Mouse (Mus musculus) urinary bladder, adult 18-20 months (tissue): ENCODE results near the gene Depdc7.

Experiments used
- DNase-seq, 2 experiments: peaks; one replicate each; pipeline ENCODE4 v3.0.0; 2022; ENCODE audit warnings: low spot score in 2 of 2, mixed read lengths in 2 of 2

The Depdc7 gene

DNA sequence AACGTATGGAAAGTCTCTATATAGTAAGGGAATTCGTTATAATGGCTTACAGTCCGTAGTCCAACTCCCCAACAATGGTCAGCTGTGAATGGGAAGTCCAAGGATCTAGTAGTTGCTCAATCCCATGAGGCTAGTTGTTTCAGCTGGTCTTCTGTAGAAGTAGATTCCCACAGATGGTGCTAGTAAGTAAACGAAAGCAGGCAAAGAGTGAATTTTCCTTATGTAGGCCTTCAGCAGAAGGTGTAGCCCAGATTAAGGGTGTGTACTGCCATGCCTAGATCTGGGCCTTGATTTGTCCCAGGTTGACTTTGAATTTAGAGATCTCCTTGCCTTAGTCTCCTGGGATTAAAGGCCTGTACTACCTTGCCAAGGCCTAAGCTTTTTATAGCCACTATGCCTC, 26.4 kb downstream of the Depdc7 start, which contains the start of gene Pin1rt1:
Gene Pin1rt1, minus strand, starts transcription at position 101 of the 400 bp plus-strand sequence.
- no peak for DNase-seq

GRCm38 (mm10) chr2:104714254-104714691, 28.4 kb downstream of the Depdc7 start:
- DNase-seq, result no peak

GRCm38 (mm10) chr2:104712486-104712809, 30.2 kb downstream of the Depdc7 start:
- no peak for DNase-seq

GRCm38 (mm10) chr2:104711585-104712485, 30.8 kb downstream of the Depdc7 start, which contains the start of gene Tcp11l1:
Gene Tcp11l1 (minus strand): TSS chr2:104712169.
- DNase-seq, result peak; percentile 48 to 83

- DNase-seq, result no peak
These were observed 31.9 kb downstream of the Depdc7 start for GRCm38 (mm10) chr2:104710670-104711370.

GRCm38 (mm10) chr2:104709786-104710337, 32.8 kb downstream of the Depdc7 start:
- DNase-seq, result no peak

GRCm38 (mm10) chr2:104704355-104704754, 38.3 kb downstream of the Depdc7 start:
- no peak for DNase-seq

DNA sequence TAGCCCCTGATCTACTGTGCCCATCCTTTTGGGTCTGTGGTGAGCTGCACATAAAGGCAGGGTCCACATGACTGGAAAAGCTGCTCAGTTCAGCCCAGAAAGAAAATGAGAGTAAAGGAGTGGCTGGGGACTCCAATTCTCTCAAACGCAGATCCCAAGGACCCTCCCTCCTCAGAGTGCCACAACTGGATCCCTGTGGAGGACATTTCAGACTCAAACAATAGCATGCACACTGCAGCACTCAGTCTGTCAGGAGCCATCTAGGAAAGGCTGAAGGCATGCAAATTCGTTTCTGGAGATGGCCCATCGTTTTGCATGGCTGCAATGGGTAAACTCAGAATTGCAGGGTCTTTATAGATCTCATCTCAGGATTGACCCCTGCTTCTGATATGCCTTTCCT, 39.5 kb downstream of the Depdc7 start:
- DNase-seq, result no peak

GRCm38 (mm10) chr2:104699659-104700058, 43.0 kb downstream of the Depdc7 start:
- peak in 1 of 2 experiments; percentile 36 for DNase-seq

GRCm38 (mm10) chr2:104692551-104692950, 50.1 kb downstream of the Depdc7 start:
- DNase-seq, result no peak

- DNase-seq, result no peak
These were observed 52.0 kb downstream of the Depdc7 start for GRCm38 (mm10) chr2:104690720-104691119.

GRCm38 (mm10) chr2:104688724-104689123, 54.0 kb downstream of the Depdc7 start:
- DNase-seq, result no peak

- no peak for DNase-seq
These were observed 54.4 kb downstream of the Depdc7 start for GRCm38 (mm10) chr2:104688321-104688720.

- DNase-seq, result no peak
These were observed 55.4 kb downstream of the Depdc7 start for GRCm38 (mm10) chr2:104687261-104687660.

DNA sequence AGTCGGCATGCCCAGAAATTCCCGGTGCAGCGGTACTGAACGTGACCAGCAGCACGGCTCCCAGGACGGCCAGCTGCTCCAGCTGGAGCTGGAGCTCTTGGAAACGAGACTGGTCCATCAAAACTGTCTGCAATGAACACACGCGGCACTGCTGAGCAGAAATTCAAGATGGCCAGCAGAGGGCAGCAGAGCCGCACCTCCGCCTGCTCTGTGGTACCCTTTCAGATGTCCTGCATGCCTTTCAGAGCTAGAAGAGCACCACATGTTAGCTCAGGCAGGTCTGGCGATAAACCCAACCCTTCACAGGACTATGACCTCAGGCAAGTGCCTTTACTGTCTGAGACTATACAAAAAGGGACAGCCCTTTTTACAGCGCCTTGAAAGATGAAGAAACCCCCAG, 57.3 kb downstream of the Depdc7 start:
- peak; percentile 49 to 59 for DNase-seq

DNA sequence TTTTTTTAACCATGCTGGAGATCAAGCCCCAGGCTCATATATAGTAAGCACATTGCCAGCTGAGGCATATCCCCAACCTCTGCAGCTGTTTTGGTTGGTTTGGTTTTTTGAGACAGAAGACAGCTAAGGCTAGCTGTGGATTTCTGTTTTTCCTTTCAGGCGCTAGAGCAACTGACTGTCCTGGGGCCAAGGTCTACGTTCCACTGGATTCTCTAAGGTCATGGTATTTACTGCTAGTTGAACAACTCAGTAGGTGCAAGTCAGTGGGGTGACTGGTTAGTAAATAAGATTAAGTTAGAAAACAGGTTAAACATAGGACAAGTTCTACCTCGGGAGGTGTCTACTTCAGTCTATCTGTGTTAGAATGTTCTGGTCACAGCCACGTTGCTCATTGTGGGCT, 57.9 kb downstream of the Depdc7 start:
- no peak for DNase-seq

GRCm38 (mm10) chr2:104677326-104677725, 65.4 kb downstream of the Depdc7 start:
- DNase-seq, result no peak
